Mouse (Mus musculus) hindlimb bud, embryonic 11.5 days (tissue): ENCODE data around the gene Gatb.

Experiments used
- DNase-seq: peaks from one replicate; pipeline ENCODE4 v3.0.0-alpha.2; 2012; ENCODE audit warnings: low read depth, low spot score; ENCODE audit errors: extremely low spot score

Gene Gatb

DNA sequence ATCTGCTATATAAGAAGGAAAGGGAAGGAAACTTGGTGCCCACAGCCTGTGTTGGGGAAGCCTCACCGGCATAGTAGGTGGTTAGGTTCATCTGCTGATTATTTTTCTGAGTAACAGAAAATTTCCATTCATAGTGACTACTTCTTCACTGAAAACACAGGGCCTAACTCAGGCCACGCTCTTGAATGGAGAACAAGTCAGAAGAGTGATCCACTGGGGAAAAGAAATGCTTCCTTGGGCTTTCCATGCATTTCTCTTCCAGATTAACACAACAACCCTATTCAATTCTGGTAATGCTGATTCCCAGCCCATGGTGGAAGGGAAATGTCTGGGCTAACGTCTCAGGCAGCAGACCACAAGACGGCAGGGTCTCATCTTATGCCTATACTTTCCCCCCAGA is 124.6 kb downstream of the Gatb start:
- no peak for DNase-seq

DNA sequence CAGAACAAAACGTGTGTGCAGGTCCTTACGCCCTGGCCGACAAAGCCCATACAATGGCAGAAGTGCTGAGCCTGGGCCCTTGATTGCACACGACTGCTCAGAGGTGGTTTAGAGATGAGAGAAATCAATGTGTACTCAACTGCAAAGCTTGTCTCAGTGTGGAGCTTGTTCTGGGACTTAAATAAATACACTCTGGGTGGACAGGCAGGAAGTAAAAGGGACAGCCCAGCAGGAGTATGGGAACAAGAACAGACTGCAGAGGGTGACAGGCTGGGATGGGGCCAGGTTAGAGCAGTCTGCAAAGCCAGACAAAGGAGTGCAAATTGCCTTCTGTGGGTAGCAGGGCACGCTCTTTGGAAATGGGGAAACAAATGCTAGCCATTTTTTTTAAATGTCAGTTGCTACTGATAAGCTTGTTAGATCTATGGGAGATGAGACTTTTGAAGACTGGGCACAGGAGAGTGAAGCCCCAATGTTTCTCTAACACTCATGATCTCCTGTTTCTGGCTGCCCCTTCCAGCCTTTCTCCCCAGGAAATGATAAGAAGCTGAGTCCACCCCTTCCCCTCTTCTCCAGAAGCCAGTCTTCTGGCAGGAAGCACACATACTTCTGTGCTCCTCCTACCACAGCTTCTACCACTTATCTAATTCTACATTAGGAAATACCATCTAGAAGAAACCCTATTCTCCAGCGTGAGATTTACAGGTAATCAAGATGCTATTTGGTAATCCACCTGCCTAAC is 129.4 kb downstream of the Gatb start:
- DNase-seq: no peak
